Mouse (Mus musculus) liver, adult 2 months (tissue): ENCODE results near the gene Pnmal2.

Experiments
- CTCF ChIP-seq: fragments of 200-500 bp; IDR thresholded peaks from 2 replicates; pipeline ENCODE4 v1.5.1; 2011; ENCODE audit warnings: low read depth, low read length, control low read depth
- POLR2A ChIP-seq: fragments of 200-500 bp; IDR thresholded peaks from 2 replicates; pipeline ENCODE4 v1.6.1; 2011; ENCODE audit warnings: low read length, control low read depth; ENCODE audit not compliant: insufficient read depth; ENCODE audit errors: extremely low read depth

DNA sequence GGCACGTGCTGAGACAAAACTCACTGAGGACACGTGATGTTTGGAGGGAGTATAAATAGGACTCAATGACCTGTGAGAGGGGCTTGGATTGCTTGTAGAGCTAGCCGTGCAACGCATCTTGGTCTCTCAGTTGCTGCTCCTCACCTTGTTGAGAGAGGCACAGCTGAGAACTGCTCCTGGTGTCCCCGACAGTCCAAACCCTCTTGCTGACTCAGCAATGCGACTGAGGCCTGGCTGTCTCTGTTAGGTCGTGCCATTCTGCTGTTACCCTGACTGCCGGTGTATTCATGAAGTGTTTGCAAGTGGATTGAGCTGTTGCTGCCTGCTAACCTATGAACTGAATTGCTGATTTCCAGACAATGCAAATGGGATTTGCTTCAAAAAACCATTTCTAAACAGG, 31.8 kb downstream of the Pnmal2 start:
- no peak for TF ChIP-seq CTCF
- no peak for TF ChIP-seq POLR2A
